Mouse (Mus musculus): ENCODE measurements around the gene Sec1. TPM values are rescaled to one million over a fixed set of nuclear protein-coding genes. Genes with fewer than 3 reads are reported as not detected.

Gene Sec1
- polyA plus RNA-seq, 1 experiment from 2014 or later, result 0.36 TPM

DNA sequence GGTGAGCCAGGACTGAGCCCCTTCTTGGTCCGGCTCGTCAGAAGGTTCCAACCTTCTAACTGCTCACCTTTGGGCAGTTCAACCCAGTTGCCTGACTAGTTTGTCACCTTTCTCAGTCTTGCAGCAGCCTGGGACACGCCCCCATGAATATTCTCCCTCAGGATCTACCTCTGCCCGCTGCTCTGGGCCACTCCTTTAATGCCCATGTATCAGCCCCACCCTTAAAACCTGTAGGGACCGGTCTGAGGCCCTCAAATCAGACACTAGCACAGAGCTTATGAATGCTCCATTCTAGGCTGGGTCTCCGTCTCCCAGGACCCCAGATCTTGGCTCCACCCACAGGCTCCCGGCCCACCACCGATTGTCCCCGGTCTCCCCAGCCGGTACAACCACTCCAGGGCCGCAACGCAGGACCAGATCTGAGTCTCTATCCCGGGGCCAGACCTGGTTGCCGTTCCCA is 20.5 kb upstream of the Sec1 start:
- Histone ChIP-seq H3K36me3 (ENCODE audit: control insufficient read depth, insufficient read depth, low read length) (peaks cover 29% of the 10 kb centered on the region), H3K4me2 (peak overlapping the region; percentile 93), H3K27ac (ENCODE audit: low read depth, low read length) (no peak overlapping the region), H3K4me1 (ENCODE audit: control insufficient read depth, insufficient read depth, low read length) (peaks cover 41% of the 10 kb centered on the region), H3K9me3 (ENCODE audit: control insufficient read depth, low read length) (no peaks in the 10 kb centered on the region), H3K9ac (ENCODE audit: low read length) (peak overlapping the region; percentile 74), H3K27me3 (ENCODE audit: control insufficient read depth, insufficient read depth, low read length) (no peaks in the 10 kb centered on the region), H3K4me3 (ENCODE audit: low read depth, low read length) (peak overlapping the region; percentile 69)
- ATAC-seq (ENCODE audit: low FRiP score) (peak; percentile 53), DNase-seq (ENCODE audit: low spot score, missing footprints) (no peak)
- 11% methylated on average over 14 of the region's 14 CpGs for WGBS

DNA sequence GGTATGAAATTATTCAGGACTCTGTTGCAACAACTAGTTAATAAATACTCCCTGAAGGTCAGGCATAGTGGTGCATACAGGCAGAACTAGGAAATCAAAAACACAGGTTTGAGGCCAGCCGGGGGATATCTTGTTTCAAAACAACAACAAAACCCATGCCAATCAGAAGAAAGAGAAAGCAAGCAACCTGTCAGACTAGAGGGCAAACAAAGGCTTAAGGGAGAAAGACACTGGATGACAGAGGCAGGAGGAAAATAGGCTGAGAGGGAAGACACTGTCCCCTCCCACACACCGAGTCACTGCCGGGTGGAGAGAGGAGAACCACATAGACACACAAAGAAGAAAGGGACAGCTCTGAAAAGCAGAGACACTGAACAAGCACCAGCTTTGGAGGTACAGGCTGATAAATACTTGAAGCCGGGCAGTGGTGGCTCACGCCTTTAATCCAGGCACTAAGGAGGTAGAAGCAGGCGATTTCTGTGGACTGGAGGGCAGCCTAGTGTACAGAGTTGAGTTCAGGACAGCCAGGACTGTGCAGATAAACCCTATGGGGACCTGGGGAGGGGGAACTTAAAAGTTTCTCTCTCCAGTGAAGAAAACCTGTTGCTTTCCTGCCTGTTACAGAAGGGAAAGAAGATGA is 19.8 kb upstream of the Sec1 start:
- Histone ChIP-seq H3K9ac (ENCODE audit: low read length) (no peak overlapping the region), H3K27ac (ENCODE audit: low read depth, low read length) (no peak overlapping the region), H3K4me2 (peak overlapping the region; percentile 93), H3K4me3 (ENCODE audit: low read depth, low read length) (peak overlapping the region; percentile 69), H3K4me1 (ENCODE audit: control insufficient read depth, insufficient read depth, low read length) (peaks cover 41% of the 10 kb centered on the region), H3K9me3 (ENCODE audit: control insufficient read depth, low read length) (no peaks in the 10 kb centered on the region), H3K36me3 (ENCODE audit: control insufficient read depth, insufficient read depth, low read length) (peaks cover 25% of the 10 kb centered on the region), H3K27me3 (ENCODE audit: control insufficient read depth, insufficient read depth, low read length) (no peaks in the 10 kb centered on the region)
- DNase-seq (ENCODE audit: low spot score, missing footprints) (no peak), ATAC-seq (ENCODE audit: low FRiP score) (no peak)
- WGBS, result 87% methylated on average over 6 of the region's 6 CpGs

- no peak for DNase-seq (ENCODE audit: low spot score, missing footprints)
- H3K27ac ChIP-seq (ENCODE audit: low read depth, low read length), result no peak overlapping the region
- ATAC-seq (ENCODE audit: low FRiP score), result no peak
- no peaks in the 10 kb centered on the region for H3K9me3 ChIP-seq (ENCODE audit: control insufficient read depth, low read length)
- H3K9ac ChIP-seq (ENCODE audit: low read length), result no peak overlapping the region
- H3K4me1 ChIP-seq (ENCODE audit: control insufficient read depth, insufficient read depth, low read length), result peaks cover 43% of the 10 kb centered on the region
- no peak overlapping the region for H3K4me3 ChIP-seq (ENCODE audit: low read depth, low read length)
- WGBS, result 94% methylated on average over 16 of the region's 16 CpGs
- H3K36me3 ChIP-seq (ENCODE audit: control insufficient read depth, insufficient read depth, low read length), result peaks cover 25% of the 10 kb centered on the region
- no peak overlapping the region for H3K4me2 ChIP-seq
- no peaks in the 10 kb centered on the region for H3K27me3 ChIP-seq (ENCODE audit: control insufficient read depth, insufficient read depth, low read length)
Measured at GRCm38 (mm10) chr7:45713396-45713795, 19.2 kb upstream of the Sec1 start.

DNA sequence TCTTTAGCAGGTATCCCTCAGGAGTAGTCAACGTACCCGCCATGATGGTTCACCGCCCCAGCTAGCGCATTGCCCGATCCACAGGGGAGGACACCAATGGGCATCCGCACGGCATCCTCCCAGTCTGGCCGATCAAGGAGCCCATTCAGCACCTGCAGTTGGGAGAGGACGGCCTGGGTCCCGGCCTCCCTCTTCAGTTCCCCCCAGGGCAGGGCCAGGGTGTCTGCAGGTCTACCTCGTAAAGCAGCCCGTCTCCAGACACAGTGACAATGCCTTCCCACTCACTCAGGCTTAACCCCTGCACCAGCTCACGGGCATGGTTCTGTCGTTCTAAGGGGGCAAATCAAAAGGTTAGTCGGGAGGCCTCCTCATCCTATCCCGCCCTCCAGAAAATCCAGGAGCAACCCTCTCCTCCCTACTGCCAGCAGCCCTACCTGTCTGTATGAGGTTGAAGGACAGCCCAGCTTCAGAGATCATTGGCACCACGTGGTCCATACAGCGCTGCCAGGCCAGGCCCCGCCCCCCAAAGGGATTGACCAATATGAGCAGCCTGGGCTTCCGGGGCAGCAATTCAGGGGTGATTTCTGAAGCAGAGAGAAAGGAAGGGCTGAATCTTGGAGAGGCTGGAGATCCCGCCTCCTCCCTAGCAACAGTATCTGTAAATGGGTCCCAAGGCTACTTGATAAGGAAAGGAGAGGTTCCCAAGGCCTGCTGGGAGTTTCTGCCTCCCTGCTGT is 18.0 kb upstream of the Sec1 start:
- no peaks in the 10 kb centered on the region for H3K27me3 ChIP-seq (ENCODE audit: control insufficient read depth, insufficient read depth, low read length)
- DNase-seq (ENCODE audit: low spot score, missing footprints) (no peak), ATAC-seq (ENCODE audit: low FRiP score) (no peak)
- H3K4me2 ChIP-seq, result no peak overlapping the region
- no peak overlapping the region for H3K4me3 ChIP-seq (ENCODE audit: low read depth, low read length)
- 86% methylated on average over 20 of the region's 21 CpGs for WGBS
- H3K9ac ChIP-seq (ENCODE audit: low read length), result no peak overlapping the region
- H3K9me3 ChIP-seq (ENCODE audit: control insufficient read depth, low read length), result no peaks in the 10 kb centered on the region
- H3K36me3 ChIP-seq (ENCODE audit: control insufficient read depth, insufficient read depth, low read length), result peaks cover 25% of the 10 kb centered on the region
- peaks cover 54% of the 10 kb centered on the region for H3K4me1 ChIP-seq (ENCODE audit: control insufficient read depth, insufficient read depth, low read length)
- H3K27ac ChIP-seq (ENCODE audit: low read depth, low read length), result no peak overlapping the region

DNA sequence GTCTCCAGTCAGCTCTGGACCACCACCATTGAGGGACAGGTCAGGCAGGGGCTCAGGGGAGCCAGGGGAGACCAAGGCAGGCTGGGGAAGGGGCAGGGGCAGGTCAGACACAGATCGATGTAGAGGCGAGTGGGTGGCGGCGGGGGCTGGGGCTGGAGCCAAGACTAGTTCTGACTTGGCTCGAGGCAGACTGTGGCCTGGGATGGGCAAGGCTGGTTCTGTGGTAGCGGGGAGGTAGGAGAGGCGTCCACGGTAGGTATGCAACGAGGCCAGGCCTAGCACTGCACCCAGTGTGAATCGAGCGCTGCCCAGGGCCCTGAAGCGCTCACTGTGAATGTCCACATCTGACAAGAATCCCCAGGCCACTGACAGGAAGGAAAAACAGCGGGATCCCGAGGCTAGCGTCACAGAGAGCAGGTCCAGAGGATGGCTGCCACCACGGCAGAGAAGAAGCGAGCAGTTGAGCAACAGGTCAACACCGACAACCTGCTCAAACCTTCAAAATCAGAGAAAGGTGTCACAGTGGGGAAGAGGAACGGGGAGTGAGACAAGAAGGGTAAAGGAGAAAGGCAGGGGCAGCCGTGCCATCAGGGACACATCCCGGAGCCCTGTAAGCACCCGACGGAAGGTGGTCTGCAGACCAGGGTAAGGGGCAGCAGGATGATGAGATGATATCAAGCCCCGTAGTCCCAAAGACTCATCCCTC is 17.3 kb upstream of the Sec1 start:
- DNase-seq (ENCODE audit: low spot score, missing footprints), result no peak
- H3K4me1 ChIP-seq (ENCODE audit: control insufficient read depth, insufficient read depth, low read length), result peaks cover 55% of the 10 kb centered on the region
- no peak overlapping the region for H3K27ac ChIP-seq (ENCODE audit: low read depth, low read length)
- no peaks in the 10 kb centered on the region for H3K9me3 ChIP-seq (ENCODE audit: control insufficient read depth, low read length)
- no peak overlapping the region for H3K4me3 ChIP-seq (ENCODE audit: low read depth, low read length)
- H3K27me3 ChIP-seq (ENCODE audit: control insufficient read depth, insufficient read depth, low read length), result no peaks in the 10 kb centered on the region
- no peak for ATAC-seq (ENCODE audit: low FRiP score)
- H3K4me2 ChIP-seq, result no peak overlapping the region
- H3K9ac ChIP-seq (ENCODE audit: low read length), result no peak overlapping the region
- H3K36me3 ChIP-seq (ENCODE audit: control insufficient read depth, insufficient read depth, low read length), result peaks cover 25% of the 10 kb centered on the region
- 92% methylated on average over 24 of the region's 24 CpGs for WGBS

GRCm38 (mm10) chr7:45710477-45711191 is 16.4 kb upstream of the Sec1 start:
- no peak for ATAC-seq (ENCODE audit: low FRiP score)
- DNase-seq (ENCODE audit: low spot score, missing footprints), result no peak
- Histone ChIP-seq H3K27me3 (ENCODE audit: control insufficient read depth, insufficient read depth, low read length) (no peaks in the 10 kb centered on the region), H3K9me3 (ENCODE audit: control insufficient read depth, low read length) (no peaks in the 10 kb centered on the region), H3K36me3 (ENCODE audit: control insufficient read depth, insufficient read depth, low read length) (peaks cover 25% of the 10 kb centered on the region), H3K4me3 (ENCODE audit: low read depth, low read length) (no peak overlapping the region), H3K27ac (ENCODE audit: low read depth, low read length) (no peak overlapping the region), H3K9ac (ENCODE audit: low read length) (no peak overlapping the region), H3K4me1 (ENCODE audit: control insufficient read depth, insufficient read depth, low read length) (peaks cover 55% of the 10 kb centered on the region), H3K4me2 (no peak overlapping the region)
- WGBS, result 94% methylated on average over 20 of the region's 20 CpGs

GRCm38 (mm10) chr7:45709677-45710355 is 15.6 kb upstream of the Sec1 start:
- Histone ChIP-seq H3K9ac (ENCODE audit: low read length) (no peak overlapping the region), H3K27ac (ENCODE audit: low read depth, low read length) (peak overlapping the region; percentile 50), H3K4me2 (no peak overlapping the region), H3K9me3 (ENCODE audit: control insufficient read depth, low read length) (no peaks in the 10 kb centered on the region), H3K36me3 (ENCODE audit: control insufficient read depth, insufficient read depth, low read length) (peaks cover 25% of the 10 kb centered on the region), H3K27me3 (ENCODE audit: control insufficient read depth, insufficient read depth, low read length) (no peaks in the 10 kb centered on the region), H3K4me1 (ENCODE audit: control insufficient read depth, insufficient read depth, low read length) (peaks cover 56% of the 10 kb centered on the region), H3K4me3 (ENCODE audit: low read depth, low read length) (no peak overlapping the region)
- ATAC-seq (ENCODE audit: low FRiP score), result no peak
- 74% methylated on average over 14 of the region's 14 CpGs for WGBS
- DNase-seq (ENCODE audit: low spot score, missing footprints), result no peak

- H3K9ac ChIP-seq (ENCODE audit: low read length), result no peak overlapping the region
- H3K4me1 ChIP-seq (ENCODE audit: control insufficient read depth, insufficient read depth, low read length), result peaks cover 52% of the 10 kb centered on the region
- H3K4me2 ChIP-seq, result no peak overlapping the region
- peak; percentile 92 for DNase-seq (ENCODE audit: low spot score, missing footprints)
- no peak overlapping the region for H3K27ac ChIP-seq (ENCODE audit: low read depth, low read length)
- WGBS, result 34% methylated on average over 6 of the region's 6 CpGs
- peaks cover 25% of the 10 kb centered on the region for H3K36me3 ChIP-seq (ENCODE audit: control insufficient read depth, insufficient read depth, low read length)
- no peaks in the 10 kb centered on the region for H3K27me3 ChIP-seq (ENCODE audit: control insufficient read depth, insufficient read depth, low read length)
- H3K4me3 ChIP-seq (ENCODE audit: low read depth, low read length), result no peak overlapping the region
- no peaks in the 10 kb centered on the region for H3K9me3 ChIP-seq (ENCODE audit: control insufficient read depth, low read length)
- 0 out of 2 replicates have a peak, but pooled peaks have one; percentile 8 for ATAC-seq (ENCODE audit: low FRiP score)
Measured at GRCm38 (mm10) chr7:45709036-45709435, 14.8 kb upstream of the Sec1 start.

Data from midbrain, embryonic 11.5 days (tissue).